Mouse (Mus musculus) forebrain, embryonic 14.5 days (tissue): ENCODE measurements around the gene Vmn2r8. TPM values are rescaled to one million over a fixed set of nuclear protein-coding genes. Genes with fewer than 3 reads are reported as not detected.

Source experiments
- polyA plus RNA-seq: library from polyadenylated mRNA; unstranded; fragments of >200 nt; fragmentation: Nextera tagmentation; extraction: Ambion mirVana; gene quantifications from 2 replicates; pipeline ENCODE4 v1.2.1, GENCODE M21; 2014

The Vmn2r8 gene
- polyA plus RNA-seq, 1 experiment from 2014 or later: not detected

Other genes with a start within 250 kb of the Vmn2r8 start
- gene Gak, start 179.1 kb downstream of the Vmn2r8 start, polyA plus RNA-seq: 45.5 and 50.6 TPM in 2 replicates
- gene Tmem175, start 179.1 kb downstream of the Vmn2r8 start, polyA plus RNA-seq: 29.4 and 32.3 TPM in 2 replicates
- gene Idua, start 148.5 kb downstream of the Vmn2r8 start, polyA plus RNA-seq: 5.7 and 7.0 TPM in 2 replicates
- 9.1 and 15.6 TPM in 2 replicates for gene Dgkq, start 139.2 kb downstream of the Vmn2r8 start, polyA plus RNA-seq
- gene Slc26a1, start 133.3 kb downstream of the Vmn2r8 start, polyA plus RNA-seq: 2.1 and 2.2 TPM in 2 replicates
- gene Fgfrl1, start 116.5 kb downstream of the Vmn2r8 start, polyA plus RNA-seq: 4.3 and 4.7 TPM in 2 replicates
- not detected in 2 replicates for gene Rnf212, start 33.9 kb downstream of the Vmn2r8 start, polyA plus RNA-seq
- not detected in 2 replicates for gene Tmed11, start 13.5 kb downstream of the Vmn2r8 start, polyA plus RNA-seq
- gene Vmn2r9, start 43.8 kb upstream of the Vmn2r8 start, polyA plus RNA-seq: not detected in 2 replicates
- gene Vmn2r10, start 197.7 kb upstream of the Vmn2r8 start, polyA plus RNA-seq: not detected in 2 replicates